Mouse (Mus musculus): ENCODE results near the gene Gkn3.

DNA sequence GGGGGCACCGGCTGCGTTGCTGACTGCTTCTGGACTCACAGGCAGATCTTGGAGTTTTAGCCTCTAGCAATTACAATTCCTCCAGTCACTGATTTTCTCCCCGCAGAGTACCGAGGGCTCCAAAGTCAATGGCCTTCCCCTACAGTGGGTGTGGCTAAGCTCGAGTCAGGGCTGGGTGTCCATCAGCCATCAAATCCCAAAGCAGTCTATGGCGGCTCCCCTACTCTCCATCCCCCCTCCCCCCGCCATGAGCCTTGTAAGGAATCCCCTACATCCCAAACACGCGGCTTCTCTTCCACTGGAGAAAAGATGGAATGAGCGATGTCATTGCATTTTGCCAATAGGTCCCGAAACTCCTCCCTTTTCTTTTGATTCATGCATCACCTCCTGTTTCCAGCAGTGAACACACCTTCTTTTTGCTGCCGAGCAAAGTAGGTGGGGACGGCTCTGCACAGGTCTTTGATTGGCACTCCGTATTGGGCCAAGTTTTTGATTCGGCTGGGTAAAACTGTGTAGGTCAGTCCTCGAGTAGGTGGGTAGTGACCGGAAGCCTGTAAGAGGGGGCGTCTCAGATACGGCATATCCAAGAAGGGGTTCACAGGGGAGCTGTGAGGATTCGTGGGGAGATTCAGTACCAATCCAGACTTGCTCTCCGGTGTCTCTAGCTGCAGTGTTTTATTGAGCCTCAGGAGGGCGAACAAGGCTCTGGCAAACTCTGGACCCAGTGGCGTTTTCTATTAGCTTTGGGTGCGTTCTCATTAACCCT is 4.6 kb downstream of the Gkn3 start:
- TF ChIP-seq CTCF (IDR thresholded peaks at IDR 0.05; ENCODE audit: control insufficient read depth, insufficient read depth, insufficient read length) (no peak), MAX (IDR thresholded peaks at IDR 0.05) (no peak), MYOD1 (IDR thresholded peaks at IDR 0.05; ENCODE audit: control insufficient read depth, insufficient read length, low read depth) (no peak), USF1 (IDR thresholded peaks at IDR 0.05; ENCODE audit: low read depth) (no peak), CEBPB (IDR thresholded peaks at IDR 0.05; ENCODE audit: low read depth) (no peak), FOSL1 (IDR thresholded peaks at IDR 0.05; ENCODE audit: insufficient read depth, low read length, poor library complexity, severe bottlenecking) (no peak)

Data from C2C12 (cell line).